Mouse (Mus musculus): ENCODE data around the gene Ube2u.
"Not testable (repeated sequence)": the region's sequence is repeated elsewhere in the genome, so short reads cannot be mapped to it uniquely, and the experiment has no call there.

Gene Ube2u

DNA sequence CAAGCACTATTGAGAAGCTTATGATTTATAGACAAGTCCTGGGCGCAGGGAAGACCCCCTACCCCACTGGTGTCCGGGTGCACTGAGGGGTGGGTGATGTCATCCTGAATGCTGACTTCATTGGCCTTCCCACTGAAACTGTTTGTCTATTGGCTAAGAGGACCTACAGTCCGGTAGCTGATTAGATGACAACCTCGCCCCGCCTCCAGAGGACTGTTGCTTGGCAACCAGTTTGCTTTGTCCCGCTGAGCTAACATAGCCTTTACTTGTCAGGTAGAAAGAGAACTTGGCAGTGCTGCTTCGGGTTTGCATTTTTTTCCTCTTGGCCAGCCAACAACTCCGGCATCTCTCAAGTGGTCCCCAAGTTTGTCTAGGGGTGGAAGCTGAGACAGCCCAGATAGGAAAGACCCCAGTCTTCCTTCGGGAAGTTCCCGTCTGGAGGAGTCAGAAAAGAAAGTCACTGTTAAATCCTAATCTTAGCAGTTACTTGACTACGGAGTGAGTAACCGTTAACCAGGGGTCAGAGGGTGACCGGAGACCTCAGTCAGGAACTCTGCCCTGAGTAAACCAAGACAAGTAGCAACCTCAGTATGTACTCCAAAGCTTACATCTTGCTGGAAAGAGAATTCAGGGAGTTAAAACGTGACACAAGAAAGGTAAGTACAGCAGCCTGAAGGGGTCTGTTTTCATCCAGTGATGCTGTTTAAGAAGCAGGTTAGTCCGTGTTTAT lies at the start of gene Ube2u:
TSS of gene Ube2u (plus strand) at position 258 of the 730 bp plus-strand sequence.
- no peak for ATAC-seq (ENCODE audit: insufficient number of reproducible peaks, low FRiP score, low TSS enrichment)

DNA sequence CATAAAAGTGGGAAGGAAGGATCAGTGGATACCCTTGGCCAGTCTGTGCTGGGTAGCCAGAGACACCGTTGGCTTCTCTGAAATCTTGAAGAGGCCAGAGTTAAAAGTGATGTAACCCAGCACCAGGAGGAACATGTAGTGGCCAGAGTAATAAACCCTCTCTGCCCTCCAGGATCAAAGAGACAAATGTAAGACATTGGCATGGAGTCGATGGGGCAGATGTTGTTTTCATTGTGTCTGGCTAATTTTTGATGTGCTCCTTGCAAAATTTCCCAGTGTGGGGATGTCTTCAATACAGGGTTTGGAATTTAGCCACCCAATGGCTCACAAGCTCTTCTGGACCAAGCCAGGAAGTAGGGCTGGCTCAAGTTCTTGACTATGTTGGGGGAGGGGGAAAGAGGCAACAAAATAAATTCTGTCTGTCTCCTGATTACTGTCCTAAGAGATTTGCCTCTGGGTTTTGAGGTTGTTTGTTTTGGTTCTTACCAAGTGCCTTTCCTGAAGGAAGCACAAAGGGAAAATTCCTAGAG lies 49.2 kb upstream of the Ube2u start:
- no peak for ATAC-seq (ENCODE audit: insufficient number of reproducible peaks, low FRiP score, low TSS enrichment)

DNA sequence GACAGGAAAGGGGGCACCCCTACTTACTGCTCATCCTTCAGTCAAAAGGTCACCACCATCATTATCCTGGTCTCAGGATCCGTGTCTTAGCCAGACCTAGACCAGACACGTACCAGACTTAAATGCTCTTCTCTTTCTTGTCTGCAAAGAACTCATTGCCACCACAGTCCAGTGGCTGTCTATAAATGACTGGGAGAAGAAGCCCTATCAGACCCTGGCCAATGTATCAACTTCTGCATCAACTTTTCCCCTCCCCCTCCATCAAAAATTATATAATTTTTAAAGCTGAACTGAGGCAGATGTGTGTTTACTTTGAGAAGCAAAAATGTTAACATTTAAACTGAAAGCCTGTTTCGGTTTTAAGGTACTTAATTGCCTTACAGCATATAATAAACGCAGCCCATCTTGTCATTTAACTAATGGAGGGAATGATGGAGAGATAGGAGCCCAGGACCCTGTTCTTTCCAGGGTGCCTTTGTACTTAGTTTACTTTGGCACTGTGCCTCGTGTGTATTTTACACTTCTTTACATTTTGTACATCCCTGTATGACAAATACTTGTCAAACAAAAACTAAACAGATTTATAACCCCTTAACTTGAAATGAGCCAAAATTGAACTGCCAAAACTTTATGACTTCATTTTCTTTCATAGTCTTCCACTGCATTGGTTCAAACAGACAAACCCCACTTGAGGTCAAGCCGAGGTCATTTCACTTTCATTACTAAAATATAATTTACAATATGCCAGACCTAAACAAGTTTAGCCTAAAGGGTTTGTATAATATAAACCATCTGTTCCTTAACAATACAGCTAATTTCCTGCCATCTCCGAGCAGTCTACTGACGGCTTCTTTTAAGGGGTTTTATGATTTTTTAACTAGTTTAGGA lies 43.1 kb upstream of the Ube2u start:
- ATAC-seq (ENCODE audit: insufficient number of reproducible peaks, low FRiP score, low TSS enrichment) = no peak

DNA sequence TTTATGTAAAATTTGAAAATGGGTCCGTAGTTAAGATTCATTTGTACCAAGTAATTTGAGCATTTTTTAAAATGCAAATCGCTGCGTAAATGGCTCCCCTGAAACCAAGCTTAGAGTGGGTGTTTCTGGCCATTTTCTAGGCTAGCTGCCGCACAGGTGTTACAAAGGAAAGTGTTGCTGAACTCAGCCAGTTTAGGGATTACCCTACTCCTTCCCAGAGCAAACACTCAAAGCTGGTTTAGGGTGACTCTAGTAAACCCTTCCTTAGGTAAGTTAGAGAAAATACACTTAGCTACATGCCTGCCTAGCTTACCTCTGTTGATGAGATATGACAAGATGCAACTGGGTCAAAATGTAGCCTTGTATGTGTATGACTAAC lies 42.5 kb upstream of the Ube2u start:
- ATAC-seq (ENCODE audit: insufficient number of reproducible peaks, low FRiP score, low TSS enrichment) = no peak

DNA sequence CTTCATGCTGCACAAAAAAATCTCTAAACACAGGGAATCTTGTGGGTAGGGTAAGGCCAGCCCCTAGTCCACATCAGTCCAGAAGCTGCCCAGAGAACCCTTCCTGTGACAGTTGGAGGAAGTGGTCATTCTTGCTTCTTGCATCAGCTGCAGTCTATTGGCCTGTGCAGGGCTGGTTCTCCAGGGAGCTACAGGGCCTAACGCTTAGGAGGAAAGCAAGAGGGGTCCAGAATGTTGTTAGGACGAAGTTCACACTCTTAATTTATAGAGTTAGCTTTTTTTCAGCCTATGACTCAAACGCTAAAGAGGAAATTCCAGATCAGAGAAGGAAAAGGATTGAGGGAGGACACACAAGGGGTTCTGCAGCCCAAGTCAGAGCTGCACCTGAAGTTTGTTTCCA lies 31.8 kb upstream of the Ube2u start:
- no peak for ATAC-seq (ENCODE audit: insufficient number of reproducible peaks, low FRiP score, low TSS enrichment)

DNA sequence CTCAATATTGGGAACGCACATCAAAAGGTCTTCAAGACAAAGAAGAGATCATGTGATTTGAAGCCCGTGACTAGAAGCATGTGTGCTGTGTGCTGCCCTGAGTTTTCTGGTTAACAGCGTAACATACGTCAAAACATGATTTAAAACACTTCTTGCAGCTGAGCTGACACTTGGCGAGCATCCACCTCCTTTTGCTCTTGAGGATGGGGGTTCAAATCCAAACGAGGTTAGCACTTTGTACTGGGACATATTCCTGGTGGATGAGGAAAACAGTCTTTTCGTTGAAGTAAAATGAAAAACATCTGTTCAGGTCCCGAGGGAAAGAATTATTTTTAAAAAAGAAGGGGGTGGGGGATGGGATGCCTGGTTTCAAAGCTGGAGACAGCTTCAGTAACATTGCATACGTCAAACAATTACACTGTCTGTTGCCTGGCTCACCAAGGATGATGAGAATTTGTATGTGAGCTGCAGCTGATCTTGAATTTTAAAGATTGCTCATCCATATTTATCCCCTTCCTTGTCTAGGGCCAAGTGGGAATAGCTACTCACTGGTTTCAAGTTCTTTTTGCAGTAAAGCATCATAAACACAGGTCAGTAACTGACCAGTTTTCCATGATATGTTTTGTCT lies 16.0 kb upstream of the Ube2u start:
- ATAC-seq (ENCODE audit: insufficient number of reproducible peaks, low FRiP score, low TSS enrichment) = no peak

DNA sequence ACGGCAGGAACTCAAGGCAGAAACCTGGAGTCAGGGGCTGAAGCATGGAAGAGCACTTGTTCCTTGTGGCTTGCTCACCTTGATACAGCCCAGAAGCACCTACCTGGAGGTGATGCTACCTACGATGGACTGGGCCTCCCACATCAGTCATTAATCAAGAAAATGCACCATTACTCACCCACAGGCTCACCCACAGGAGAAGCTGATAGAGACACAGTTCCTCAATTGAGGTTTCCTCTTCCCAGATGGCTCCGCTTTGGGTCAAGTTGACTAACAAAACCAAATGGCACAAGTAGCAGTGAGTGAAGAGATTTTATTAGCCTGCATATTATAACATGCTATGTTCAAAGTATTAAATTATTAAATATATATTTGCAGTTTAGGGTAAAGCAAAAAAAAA lies 9.8 kb downstream of the Ube2u start:
- ATAC-seq (ENCODE audit: insufficient number of reproducible peaks, low FRiP score, low TSS enrichment) = no peak

DNA sequence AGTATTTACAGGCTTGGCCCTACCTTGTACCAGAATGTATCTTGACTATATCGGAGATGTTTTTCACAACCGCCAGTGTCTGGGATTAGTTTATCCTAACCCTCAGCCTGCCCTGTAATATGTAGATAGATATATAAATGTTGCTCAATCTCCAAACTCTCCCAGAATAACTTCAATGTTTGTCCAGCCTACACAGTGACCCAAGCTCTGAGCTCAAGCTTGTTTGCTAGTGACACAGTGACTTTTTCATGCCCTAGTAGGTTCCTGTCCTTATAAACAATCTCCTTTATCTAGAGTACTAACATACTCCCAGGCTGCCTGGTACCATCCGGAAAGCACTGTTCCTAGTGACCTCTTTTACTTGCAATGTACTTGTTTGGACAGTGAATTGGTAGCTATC lies 16.5 kb downstream of the Ube2u start:
- no peak for ATAC-seq (ENCODE audit: insufficient number of reproducible peaks, low FRiP score, low TSS enrichment)

DNA sequence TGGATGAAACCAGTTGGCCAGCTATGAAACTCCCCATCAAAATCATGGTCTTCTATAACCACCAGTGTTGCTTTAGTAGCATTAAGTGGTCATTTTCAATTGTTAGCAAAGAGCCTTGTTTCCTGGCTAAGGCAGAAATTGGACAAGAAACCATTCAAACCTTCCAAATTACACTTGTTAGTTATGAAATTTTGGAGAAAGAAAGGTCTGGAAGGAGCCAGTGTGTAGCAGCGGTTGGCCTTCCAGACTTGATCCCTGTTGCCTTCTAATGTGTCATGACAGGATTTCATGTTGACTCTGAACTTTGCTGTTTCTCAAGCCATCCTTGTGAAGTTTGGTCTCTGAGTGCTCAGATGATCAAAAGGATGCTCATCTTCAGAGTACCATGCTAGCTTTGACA lies 17.9 kb downstream of the Ube2u start:
- ATAC-seq (ENCODE audit: insufficient number of reproducible peaks, low FRiP score, low TSS enrichment) = no peak

DNA sequence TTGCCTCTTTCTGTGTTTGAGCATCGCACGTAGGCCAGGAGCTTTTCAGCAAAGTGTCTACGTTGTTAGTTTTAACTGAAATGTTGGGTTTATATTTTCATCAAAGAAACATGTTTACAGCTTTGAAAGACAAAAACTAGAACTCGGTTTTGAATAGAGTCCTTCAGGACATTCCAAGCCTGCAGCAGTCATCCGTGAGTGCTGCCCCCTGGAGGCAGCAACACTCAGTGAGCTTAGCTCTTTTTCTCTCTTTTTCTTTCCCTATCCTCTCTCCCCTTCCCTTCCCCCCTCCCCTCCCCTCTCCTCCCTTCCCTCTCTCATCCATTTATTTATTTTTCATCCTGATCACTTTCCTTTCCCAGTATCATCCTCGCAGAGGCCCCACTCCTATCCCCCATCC lies 19.5 kb downstream of the Ube2u start:
- ATAC-seq (ENCODE audit: insufficient number of reproducible peaks, low FRiP score, low TSS enrichment) = no peak

DNA sequence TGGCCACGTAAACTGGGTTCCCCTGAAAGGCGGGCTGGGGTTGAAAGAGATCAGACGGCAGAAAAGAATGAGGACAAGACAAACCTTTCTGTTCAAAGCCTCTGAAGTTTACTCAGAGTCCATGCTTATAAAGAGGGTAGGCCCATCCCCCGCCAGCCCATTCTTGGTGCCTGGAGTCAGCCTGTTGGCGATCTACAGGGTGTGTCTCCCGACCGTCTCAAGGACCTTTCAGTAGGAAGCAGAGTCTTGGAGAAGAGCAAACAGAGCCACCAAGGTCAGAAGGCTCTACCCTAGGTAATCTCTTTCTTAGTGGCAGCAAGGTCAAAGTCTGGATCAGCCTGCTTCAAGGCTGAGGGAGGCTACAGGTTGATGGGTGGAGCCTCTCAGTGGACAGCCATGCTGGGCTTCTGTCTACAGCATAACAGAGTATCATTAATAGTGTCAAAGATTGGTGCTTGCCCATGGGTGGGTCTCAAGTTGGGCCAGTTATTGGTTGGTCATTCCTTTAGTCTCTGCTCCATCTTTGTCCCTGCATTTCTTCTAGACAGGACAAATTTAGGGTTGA lies 20.5 kb downstream of the Ube2u start:
- not testable (repeated sequence) for ATAC-seq (ENCODE audit: insufficient number of reproducible peaks, low FRiP score, low TSS enrichment)

DNA sequence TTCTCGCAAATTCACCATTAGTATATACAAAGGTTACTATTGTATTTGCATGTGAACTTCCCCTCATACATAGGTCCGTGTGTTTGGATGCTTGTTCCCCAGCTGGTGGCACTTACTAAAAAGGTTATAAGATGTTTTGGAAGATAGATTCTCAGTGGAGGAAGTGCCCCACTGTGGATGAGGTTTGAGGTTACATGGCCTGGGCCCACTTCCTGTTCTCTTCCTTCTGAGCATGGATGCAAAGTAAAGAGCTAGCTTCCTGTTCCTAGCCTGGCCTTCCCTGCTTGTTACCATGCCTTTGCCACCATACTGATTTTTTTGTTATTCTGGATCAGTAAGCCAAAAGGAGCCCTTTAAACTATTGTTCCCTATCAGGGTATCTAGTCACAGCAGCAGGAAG lies 24.7 kb downstream of the Ube2u start:
- no peak for ATAC-seq (ENCODE audit: insufficient number of reproducible peaks, low FRiP score, low TSS enrichment)

DNA sequence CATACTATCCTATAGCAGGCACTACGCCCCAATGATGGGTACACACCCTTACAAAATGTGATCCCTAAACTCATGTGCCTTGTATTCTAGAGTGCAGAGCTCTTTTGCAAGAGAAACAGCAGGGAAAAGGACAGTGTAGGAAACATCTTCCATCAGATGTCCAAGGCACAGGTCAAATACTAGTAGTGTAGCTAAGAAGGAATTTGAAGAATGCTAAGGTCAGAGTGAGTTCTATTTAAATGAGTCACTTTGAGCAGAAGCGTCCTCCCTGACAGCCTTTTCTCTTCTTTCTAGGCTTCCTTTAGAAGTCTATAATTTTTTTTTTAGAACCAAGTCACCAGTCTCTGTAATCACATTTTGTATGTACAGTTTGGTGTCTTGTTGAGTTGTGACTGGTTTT lies 39.0 kb downstream of the Ube2u start:
- ATAC-seq (ENCODE audit: insufficient number of reproducible peaks, low FRiP score, low TSS enrichment) = no peak

DNA sequence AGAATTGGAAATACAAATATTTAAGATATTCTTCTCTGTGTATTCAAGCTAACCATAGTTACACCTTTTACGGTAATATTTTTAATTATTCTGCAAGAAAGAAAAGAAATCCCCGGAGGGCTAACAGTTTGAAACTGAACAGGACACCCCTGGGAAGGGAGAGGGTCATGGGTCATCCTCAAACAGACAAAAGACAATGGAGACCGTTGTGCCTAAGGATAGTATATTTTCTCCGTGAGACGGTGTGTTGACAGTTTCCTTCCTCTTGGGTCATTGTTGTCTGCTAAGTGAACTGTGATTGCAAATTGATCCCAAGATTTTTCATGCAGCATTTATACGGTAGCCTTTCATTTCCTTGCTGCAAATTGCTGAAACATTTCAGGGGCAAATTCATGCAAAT lies 43.9 kb downstream of the Ube2u start:
- no peak for ATAC-seq (ENCODE audit: insufficient number of reproducible peaks, low FRiP score, low TSS enrichment)

DNA sequence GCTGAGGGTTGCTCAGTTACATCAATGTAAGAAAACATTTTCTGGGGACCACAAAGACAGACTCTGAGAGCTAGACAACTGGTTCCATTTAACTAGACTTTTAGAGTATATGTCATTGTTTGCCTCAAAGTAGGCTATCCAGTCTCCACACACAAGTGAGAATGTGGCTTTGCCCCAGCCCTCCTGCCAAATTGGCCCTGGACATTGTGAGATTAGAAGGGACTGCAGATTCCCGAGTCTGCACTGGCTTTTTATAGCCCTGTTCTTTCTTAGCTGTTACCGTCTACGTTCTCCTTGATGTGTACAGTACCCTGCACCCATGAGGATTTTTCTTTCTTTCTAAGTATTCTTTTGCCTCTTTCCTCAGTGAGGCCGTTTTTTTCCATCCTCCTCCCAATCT lies 46.1 kb downstream of the Ube2u start:
- ATAC-seq (ENCODE audit: insufficient number of reproducible peaks, low FRiP score, low TSS enrichment) = no peak

DNA sequence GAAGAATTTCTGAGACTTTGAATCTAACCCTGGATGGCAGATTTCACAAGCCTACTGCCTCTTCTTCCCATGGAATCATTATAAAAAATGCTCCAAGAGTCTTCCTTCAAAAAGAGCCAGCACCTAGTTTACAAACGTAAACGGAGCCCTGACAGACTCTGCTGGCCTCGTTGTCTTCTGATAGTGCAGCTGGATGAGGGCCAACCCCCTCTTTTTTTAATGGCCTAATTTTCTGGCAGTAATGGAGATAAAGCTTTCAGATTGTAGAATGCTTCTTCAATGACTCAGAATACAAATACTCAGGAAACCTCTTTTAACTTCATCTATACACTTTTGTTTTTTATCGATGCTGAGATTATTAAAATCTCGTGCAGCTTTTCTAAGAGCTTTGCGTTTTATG lies 47.6 kb downstream of the Ube2u start:
- ATAC-seq (ENCODE audit: insufficient number of reproducible peaks, low FRiP score, low TSS enrichment) = no peak

DNA sequence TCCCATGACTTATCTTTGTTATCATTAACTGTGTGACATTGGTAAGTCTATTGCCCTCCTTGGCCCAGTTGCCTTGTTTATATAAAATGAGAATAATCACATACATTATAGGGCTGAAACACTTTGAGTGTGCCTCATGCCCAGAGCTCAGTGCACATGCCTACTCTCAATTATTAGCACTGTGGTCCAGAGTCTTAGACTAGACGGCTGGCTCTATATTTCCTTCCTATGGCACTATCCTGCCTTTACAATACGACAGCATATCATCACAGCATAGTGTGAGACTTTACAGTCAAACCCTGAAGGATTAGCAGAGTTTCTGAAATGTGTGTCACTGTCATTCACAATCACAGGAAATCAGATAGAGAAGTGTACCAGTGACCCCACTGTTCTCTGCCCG lies 48.4 kb downstream of the Ube2u start:
- no peak for ATAC-seq (ENCODE audit: insufficient number of reproducible peaks, low FRiP score, low TSS enrichment)

DNA sequence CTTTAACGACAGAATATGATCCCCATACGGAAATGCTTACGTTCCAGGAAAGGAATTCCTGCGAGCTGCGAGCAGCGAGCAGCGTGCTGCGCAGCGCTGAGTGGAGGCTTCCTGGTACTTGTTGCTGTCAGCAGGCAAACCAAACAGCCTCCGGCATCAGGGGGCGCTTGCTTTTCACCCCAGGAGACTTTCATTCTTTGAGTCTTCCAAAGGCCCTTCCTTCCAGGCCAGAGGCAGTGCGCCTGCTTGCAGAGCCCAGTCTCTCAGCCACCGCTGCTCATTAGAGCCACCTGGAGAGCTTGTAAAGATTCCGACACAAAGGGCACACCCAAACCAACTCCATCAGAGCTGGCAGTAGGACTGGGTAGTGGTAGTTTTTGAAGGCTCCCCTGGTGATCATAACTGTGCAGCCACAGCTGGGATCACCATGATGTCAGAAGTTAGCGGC lies 48.9 kb downstream of the Ube2u start:
- no peak for ATAC-seq (ENCODE audit: insufficient number of reproducible peaks, low FRiP score, low TSS enrichment)

DNA sequence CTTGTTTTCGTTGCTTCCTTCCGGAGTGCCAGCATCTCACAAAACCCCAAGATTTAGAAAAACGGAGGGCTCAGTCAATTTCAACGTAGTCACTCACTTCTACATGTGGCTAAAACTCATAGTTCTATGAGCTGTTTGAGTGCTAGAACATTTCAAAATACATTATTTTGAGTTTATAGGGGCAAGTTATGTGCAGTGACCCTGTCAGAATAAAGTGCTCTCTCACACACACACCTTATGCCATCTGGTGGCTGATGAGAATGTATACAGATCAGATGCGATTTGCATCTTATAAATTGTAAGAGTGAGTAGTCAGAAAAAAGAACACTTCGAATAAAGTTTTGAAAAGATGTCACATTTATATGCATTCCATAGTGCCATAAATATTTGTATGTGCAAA lies 55.0 kb downstream of the Ube2u start:
- ATAC-seq (ENCODE audit: insufficient number of reproducible peaks, low FRiP score, low TSS enrichment) = no peak

DNA sequence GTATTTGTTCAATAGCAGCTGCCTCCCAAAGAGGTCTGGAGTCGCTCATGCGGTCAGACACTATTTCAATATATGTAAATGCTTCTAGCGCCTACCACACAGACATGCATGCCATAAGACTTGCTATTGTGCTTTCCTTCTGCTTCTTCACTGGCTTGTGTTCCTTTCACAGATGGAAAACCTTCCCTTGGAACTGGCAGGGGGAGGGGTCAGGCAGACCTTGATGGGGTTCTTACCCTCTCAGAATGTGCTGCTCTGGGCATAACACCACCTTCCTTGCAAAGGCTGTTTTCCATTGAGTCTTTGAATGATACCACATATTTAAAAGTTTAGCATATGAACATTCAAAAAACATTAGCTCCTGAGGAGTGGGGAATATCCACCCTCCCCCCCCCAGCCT lies 56.3 kb downstream of the Ube2u start:
- ATAC-seq (ENCODE audit: insufficient number of reproducible peaks, low FRiP score, low TSS enrichment) = no peak

DNA sequence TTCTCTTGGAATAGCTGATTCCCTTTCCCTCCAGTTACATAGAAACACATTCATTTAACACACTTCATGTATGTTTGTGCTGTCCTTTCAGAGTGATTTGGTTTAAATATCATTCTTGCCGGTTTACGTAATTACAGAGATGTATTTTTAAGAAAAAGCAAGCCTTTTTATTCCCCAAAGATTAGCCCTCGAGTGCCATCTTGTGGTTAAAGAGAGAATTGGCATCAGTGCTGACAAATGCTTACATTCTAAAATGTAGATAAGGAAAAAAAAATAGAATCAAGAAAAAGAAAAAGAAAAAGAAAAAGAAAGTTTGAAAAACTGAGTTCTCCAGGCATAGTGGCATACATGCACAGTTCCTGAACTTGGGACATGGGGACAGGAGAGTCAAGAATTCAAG lies 59.2 kb downstream of the Ube2u start:
- ATAC-seq (ENCODE audit: insufficient number of reproducible peaks, low FRiP score, low TSS enrichment) = no peak

Data from cerebellum, adult (tissue).